Mouse (Mus musculus) right cerebral cortex, postnatal 36 days (tissue): Measurements from ENCODE around the gene Vmn2r106.

ENCODE experiments used
- DNase-seq, 2 experiments: peaks; one replicate each; pipeline ENCODE4 v3.0.0; 2022; ENCODE audit warnings: low spot score in 2 of 2, mixed read lengths in 1 of 2

The Vmn2r106 gene

GRCm38 (mm10) chr17:20285453-20285852 lies at the start of gene Vmn2r106:
TSS of gene Vmn2r106 (minus strand) at chr17:20285553.
- no peak for DNase-seq

- no peak for DNase-seq
These were observed 20.4 kb upstream of the Vmn2r106 start for GRCm38 (mm10) chr17:20305790-20306189.

GRCm38 (mm10) chr17:20286906-20287305 lies 1.6 kb upstream of the Vmn2r106 start:
- DNase-seq = no peak

GRCm38 (mm10) chr17:20255522-20255921 lies 29.8 kb downstream of the Vmn2r106 start:
- DNase-seq = no peak

GRCm38 (mm10) chr17:20234952-20235351 lies 50.4 kb downstream of the Vmn2r106 start, which contains the start of gene Vmn2r105:
TSS of gene Vmn2r105 (minus strand) at chr17:20235052.
- no peak for DNase-seq
